Mouse (Mus musculus) limb, embryonic 14.5 days (tissue): Measurements from ENCODE around the gene 4921524J17Rik. TPM values are rescaled to one million over a fixed set of nuclear protein-coding genes. Genes with fewer than 3 reads are reported as not detected.

Experiments
- ATAC-seq: fragments of 200-750 bp; cut with Nextera tagmentation; 2 replicates; pipeline ENCODE4 v1.8.0; 2017; ENCODE audit warnings: low read depth, moderate number of reproducible peaks, moderate TSS enrichment; ENCODE audit not compliant: low FRiP score
- DNase-seq: peaks from one replicate; pipeline ENCODE4 v3.0.0-alpha.2; 2015; ENCODE audit warnings: low spot score
- H3K27ac ChIP-seq: fragments of 300-500 bp; sonication (generic); replicated peaks from 2 replicates; pipeline ENCODE4 v1.5.1; 2014; ENCODE audit warnings: low read depth, mild to moderate bottlenecking, low read length, moderate library complexity, mixed read lengths
- H3K27me3 ChIP-seq: fragments of 300-500 bp; sonication (generic); 2 replicates; pipeline ENCODE4 v1.6.1; 2014; ENCODE audit warnings: low read length, mixed read lengths; ENCODE audit not compliant: control insufficient read depth, insufficient read depth
- H3K36me3 ChIP-seq: fragments of 300-500 bp; sonication (generic); 2 replicates; pipeline ENCODE4 v1.6.1; 2014; ENCODE audit warnings: mild to moderate bottlenecking, low read length, moderate library complexity, mixed read lengths; ENCODE audit not compliant: control insufficient read depth, insufficient read depth
- H3K4me1 ChIP-seq: fragments of 300-500 bp; sonication (generic); 2 replicates; pipeline ENCODE4 v1.6.1; 2014; ENCODE audit warnings: antibody characterized with exemption, low read length, mixed read lengths; ENCODE audit not compliant: control insufficient read depth, insufficient read depth
- H3K4me2 ChIP-seq: fragments of 300-500 bp; sonication (generic); replicated peaks from 2 replicates; pipeline ENCODE4 v1.6.1; 2014; ENCODE audit warnings: low read depth, mild to moderate bottlenecking, low read length, moderate library complexity; ENCODE audit not compliant: severe bottlenecking
- H3K4me3 ChIP-seq: fragments of 300-500 bp; sonication (generic); replicated peaks from 2 replicates; pipeline ENCODE4 v1.5.1; 2014; ENCODE audit warnings: low read length
- H3K9ac ChIP-seq: fragments of 300-500 bp; sonication (generic); 2 replicates; pipeline ENCODE4 v1.6.1; 2014; ENCODE audit warnings: mild to moderate bottlenecking, low read depth, low read length, moderate library complexity; ENCODE audit not compliant: severe bottlenecking
- H3K9me3 ChIP-seq: fragments of 300-500 bp; sonication (generic); 2 replicates; pipeline ENCODE4 v1.6.1; 2016; ENCODE audit warnings: low read length; ENCODE audit not compliant: control insufficient read depth
- POLR2A ChIP-seq: fragments of 200-500 bp; IDR thresholded peaks from 2 replicates; pipeline ENCODE4 v1.8.0; 2012; ENCODE audit warnings: inconsistent platforms, mild to moderate bottlenecking, moderate library complexity, borderline replicate concordance; ENCODE audit not compliant: insufficient read depth, insufficient read length; ENCODE audit errors: extremely low read depth
- WGBS: fragments of 180-500 bp; shearing (Covaris S2); extraction: QIAGEN DNeasy Blood & Tissue Kit; methylation state at CpG from one replicate; pipeline ENCODE4 v1.1.7; 2014; 5-methylcytosine and 5-hydroxymethylcytosine counted together
- polyA plus RNA-seq, 2 experiments: library from polyadenylated mRNA; depleted of rRNA in 1 of 2; stranded (reverse) in 1 of 2; unstranded in 1 of 2; fragments of >200 nt; fragmentation: Nextera tagmentation in 1 of 2; extraction: Ambion mirVana in 1 of 2; gene quantifications; 2 replicates each; pipeline versions ENCODE4 v1.2.1 to v1.2.3; 2012 to 2014

Gene 4921524J17Rik
- polyA plus RNA-seq, 2 experiments = 24.9 to 46.5 TPM

DNA sequence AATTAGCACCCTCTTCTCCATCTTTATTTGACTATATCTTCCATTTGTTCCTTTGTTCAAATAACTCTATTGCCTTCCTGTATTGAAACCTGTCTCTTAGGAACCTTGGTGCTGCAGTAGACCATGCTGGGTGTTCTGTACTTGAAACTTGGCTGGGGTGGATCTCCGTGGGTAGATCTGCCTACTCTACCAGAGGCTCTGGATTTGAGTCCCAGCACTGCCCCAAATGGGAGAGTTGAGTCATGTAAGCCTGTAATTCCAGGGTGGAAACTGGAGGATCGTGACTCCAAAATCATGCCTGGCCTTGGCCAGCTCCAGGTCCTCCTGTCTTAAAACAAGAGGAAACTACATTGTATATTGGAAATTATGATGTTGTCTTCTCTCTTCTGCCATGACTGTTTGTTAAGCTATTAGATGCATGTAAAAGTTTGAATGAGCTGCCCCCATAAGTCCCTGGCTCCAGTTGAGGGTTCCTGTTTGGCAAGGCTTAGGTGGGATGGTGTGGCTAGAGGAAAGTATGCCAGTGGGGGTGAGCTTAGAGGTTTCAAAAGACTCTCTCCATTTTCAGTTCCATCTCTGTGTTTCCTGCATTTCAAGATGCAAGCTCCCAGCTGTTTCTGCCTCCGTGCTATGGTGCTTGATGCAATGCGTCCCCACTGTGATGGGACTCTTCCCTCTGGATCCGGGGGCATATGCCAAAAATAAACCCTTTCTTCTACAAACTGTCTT lies 60.7 kb downstream of the 4921524J17Rik start:
- WGBS = 79% methylated on average over 5 of the region's 5 CpGs
- ATAC-seq = no peak

DNA sequence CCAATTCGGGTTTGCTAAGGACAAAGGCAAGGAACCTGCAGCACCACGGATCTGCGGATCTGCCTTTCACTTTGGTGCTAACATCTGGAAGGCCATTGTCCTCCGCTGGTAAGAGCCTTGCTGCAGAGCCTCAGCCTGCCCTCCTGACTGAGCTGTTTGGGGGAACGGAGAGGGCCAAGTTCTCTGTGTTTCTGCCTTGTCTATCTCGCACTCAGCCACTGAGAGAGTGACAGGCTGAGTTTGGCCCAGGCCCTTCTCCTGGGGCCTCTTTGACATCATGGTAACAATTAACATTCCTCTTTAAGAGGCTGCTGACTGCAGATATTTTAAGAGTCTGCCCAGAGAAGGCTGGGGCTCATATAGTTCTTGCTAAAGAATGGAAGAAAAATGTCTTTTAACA lies 67.5 kb downstream of the 4921524J17Rik start:
- peaks cover 11% of the 10 kb centered on the region for H3K4me1 ChIP-seq
- DNase-seq = peak; percentile 32
- H3K9ac ChIP-seq = no peak overlapping the region; the same call in 1 of the 2 replicates
- H3K9me3 ChIP-seq = no peaks in the 10 kb centered on the region
- ATAC-seq = peak; percentile 30; the same call in 1 of the 2 replicates
- no peaks in the 10 kb centered on the region for H3K36me3 ChIP-seq
- 37% methylated on average over 6 of the region's 6 CpGs for WGBS
- TF ChIP-seq POLR2A = no peak
- H3K4me2 ChIP-seq = no peak overlapping the region
- H3K27me3 ChIP-seq = no peaks in the 10 kb centered on the region
- H3K4me3 ChIP-seq = no peak overlapping the region
- peak overlapping the region; percentile 58; the same call in 1 of the 2 replicates for H3K27ac ChIP-seq

More for the DNA sequence above, 60.7 kb downstream of the 4921524J17Rik start:
- no peak for TF ChIP-seq POLR2A
- H3K4me3 ChIP-seq = no peak overlapping the region
- H3K27ac ChIP-seq = no peak overlapping the region
- H3K27me3 ChIP-seq = no peaks in the 10 kb centered on the region
- no peak for DNase-seq
- H3K4me2 ChIP-seq = no peak overlapping the region
- H3K9ac ChIP-seq = no peak overlapping the region
- no peaks in the 10 kb centered on the region for H3K9me3 ChIP-seq
- H3K4me1 ChIP-seq = peaks cover 7% of the 10 kb centered on the region
- H3K36me3 ChIP-seq = no peaks in the 10 kb centered on the region

DNA sequence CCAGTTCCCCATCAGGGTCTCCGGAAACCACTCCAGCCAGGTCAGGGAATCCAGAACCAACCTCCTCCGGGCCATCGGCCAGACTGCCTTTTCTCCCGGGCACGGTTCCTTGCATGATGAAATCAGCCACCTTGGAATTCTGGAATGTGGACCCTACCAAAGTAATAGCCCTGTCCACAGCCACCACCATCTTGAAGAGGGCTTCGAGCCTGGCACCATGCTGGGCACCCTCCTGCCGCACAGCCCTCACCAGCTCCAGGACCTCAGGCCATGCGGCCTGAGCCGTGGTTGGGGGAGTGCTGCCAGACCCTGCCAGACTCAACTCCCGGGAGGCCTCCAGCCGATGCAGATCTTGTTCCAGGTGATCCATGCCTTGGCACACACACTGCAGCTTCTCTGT lies 68.0 kb downstream of the 4921524J17Rik start:
- H3K36me3 ChIP-seq = no peaks in the 10 kb centered on the region
- WGBS = 76% methylated on average over 11 of the region's 11 CpGs
- peaks cover 11% of the 10 kb centered on the region for H3K4me1 ChIP-seq
- no peaks in the 10 kb centered on the region for H3K9me3 ChIP-seq
- ATAC-seq (no peak), DNase-seq (no peak)
- H3K4me2 ChIP-seq = no peak overlapping the region
- H3K4me3 ChIP-seq = no peak overlapping the region
- no peak overlapping the region for H3K27ac ChIP-seq
- no peak for TF ChIP-seq POLR2A
- no peaks in the 10 kb centered on the region for H3K27me3 ChIP-seq
- no peak overlapping the region; the same call in 1 of the 2 replicates for H3K9ac ChIP-seq

DNA sequence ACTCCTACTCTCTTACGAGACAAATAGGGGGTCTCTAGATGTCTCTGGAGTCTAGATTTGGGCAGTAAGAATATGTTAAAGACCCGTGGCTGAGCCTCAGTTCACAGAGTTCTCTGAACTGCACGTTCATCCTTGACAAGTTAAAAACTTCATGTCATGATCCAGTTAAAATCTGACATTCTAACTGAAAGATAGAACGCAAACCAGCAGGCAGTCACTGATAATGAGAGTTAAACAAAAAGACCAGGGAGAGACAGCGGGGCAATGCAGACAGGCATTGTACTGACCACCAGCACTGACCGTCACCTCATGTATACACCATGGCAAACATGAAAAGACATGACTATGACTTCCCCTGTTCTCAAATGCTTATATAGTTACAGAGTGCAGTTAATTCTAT lies 69.2 kb downstream of the 4921524J17Rik start:
- H3K4me3 ChIP-seq = no peak overlapping the region
- no peak overlapping the region for H3K9ac ChIP-seq
- no peak for DNase-seq
- H3K4me2 ChIP-seq = no peak overlapping the region
- no peaks in the 10 kb centered on the region for H3K27me3 ChIP-seq
- H3K4me1 ChIP-seq = peaks cover 11% of the 10 kb centered on the region
- H3K9me3 ChIP-seq = no peaks in the 10 kb centered on the region
- no peak for TF ChIP-seq POLR2A
- no peaks in the 10 kb centered on the region for H3K36me3 ChIP-seq
- ATAC-seq = no peak
- WGBS = 87% methylated on average over 6 of the region's 6 CpGs
- H3K27ac ChIP-seq = no peak overlapping the region

DNA sequence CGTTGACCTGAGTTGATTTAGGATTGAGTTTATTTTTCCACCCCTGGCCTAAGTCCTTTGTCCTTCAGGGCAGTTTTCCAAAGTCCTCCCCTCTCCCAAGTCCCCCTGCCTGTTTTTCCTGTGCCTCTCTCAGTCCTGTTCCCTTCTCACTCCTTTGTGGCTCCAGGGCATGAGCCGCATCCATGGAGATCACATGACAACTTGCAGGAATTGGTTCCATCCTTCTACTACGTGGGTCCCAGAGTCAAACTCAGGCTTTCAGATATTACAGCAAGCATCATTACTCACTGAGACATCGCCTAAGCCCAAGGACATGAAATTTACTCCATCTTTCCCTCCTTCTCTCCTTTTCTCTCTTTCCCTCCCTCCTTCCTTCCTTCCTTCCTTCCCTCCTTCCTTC lies 70.4 kb downstream of the 4921524J17Rik start:
- DNase-seq = no peak
- Histone ChIP-seq H3K4me3 (no peak overlapping the region), H3K9ac (no peak overlapping the region), H3K4me2 (no peak overlapping the region), H3K27ac (no peak overlapping the region), H3K27me3 (no peaks in the 10 kb centered on the region), H3K36me3 (no peaks in the 10 kb centered on the region), H3K4me1 (peaks cover 11% of the 10 kb centered on the region), H3K9me3 (no peaks in the 10 kb centered on the region)
- no peak for ATAC-seq
- no peak for TF ChIP-seq POLR2A
- WGBS = 75% methylated on average over 4 of the region's 4 CpGs

Other genes starting within 250 kb of the 4921524J17Rik start
- not detected in 2 replicates for gene Olfr371, start 206.8 kb downstream of the 4921524J17Rik start, polyA plus RNA-seq (2012; rRNA removed)
- gene Olfr371, start 206.8 kb downstream of the 4921524J17Rik start, polyA plus RNA-seq (2014; fragmentation: Nextera tagmentation; extraction: Ambion mirVana) = not detected in 2 replicates
- 77.6 and 99.3 TPM in 2 replicates for gene Orc6, start 133.2 kb downstream of the 4921524J17Rik start, polyA plus RNA-seq (2012; rRNA removed)
- 95.2 and 99.2 TPM in 2 replicates for gene Orc6, start 133.2 kb downstream of the 4921524J17Rik start, polyA plus RNA-seq (2014; fragmentation: Nextera tagmentation; extraction: Ambion mirVana)
- gene Vps35, start 133.0 kb downstream of the 4921524J17Rik start, polyA plus RNA-seq (2012; rRNA removed) = 52.5 and 61.9 TPM in 2 replicates
- 123 and 125 TPM in 2 replicates for gene Vps35, start 133.0 kb downstream of the 4921524J17Rik start, polyA plus RNA-seq (2014; fragmentation: Nextera tagmentation; extraction: Ambion mirVana)
- 0.53 and 0.91 TPM in 2 replicates for gene Mylk3, start 46.5 kb downstream of the 4921524J17Rik start, polyA plus RNA-seq (2012; rRNA removed)
- gene Mylk3, start 46.5 kb downstream of the 4921524J17Rik start, polyA plus RNA-seq (2014; fragmentation: Nextera tagmentation; extraction: Ambion mirVana) = 1.2 and 1.4 TPM in 2 replicates
- 24.6 and 26.7 TPM in 2 replicates for gene Gpt2, start 59.7 kb upstream of the 4921524J17Rik start, polyA plus RNA-seq (2012; rRNA removed)
- gene Gpt2, start 59.7 kb upstream of the 4921524J17Rik start, polyA plus RNA-seq (2014; fragmentation: Nextera tagmentation; extraction: Ambion mirVana) = 36.2 and 40.2 TPM in 2 replicates
- gene Dnaja2, start 122.5 kb upstream of the 4921524J17Rik start, polyA plus RNA-seq (2012; rRNA removed) = 44.2 and 70.9 TPM in 2 replicates
- 146 and 155 TPM in 2 replicates for gene Dnaja2, start 122.5 kb upstream of the 4921524J17Rik start, polyA plus RNA-seq (2014; fragmentation: Nextera tagmentation; extraction: Ambion mirVana)